Mouse (Mus musculus) C2C12 (cell line): Measurements from ENCODE around the gene Nog.

ENCODE experiments used
- CTCF ChIP-seq: IDR thresholded peaks from one replicate; pipeline ENCODE4 v1.5.1; 2011; ENCODE audit not compliant: control insufficient read depth, insufficient read depth, insufficient read length
- MAX ChIP-seq: IDR thresholded peaks from one replicate; pipeline ENCODE4 v1.6.1; 2011; ENCODE audit warnings: mild to moderate bottlenecking, control low read depth

DNA sequence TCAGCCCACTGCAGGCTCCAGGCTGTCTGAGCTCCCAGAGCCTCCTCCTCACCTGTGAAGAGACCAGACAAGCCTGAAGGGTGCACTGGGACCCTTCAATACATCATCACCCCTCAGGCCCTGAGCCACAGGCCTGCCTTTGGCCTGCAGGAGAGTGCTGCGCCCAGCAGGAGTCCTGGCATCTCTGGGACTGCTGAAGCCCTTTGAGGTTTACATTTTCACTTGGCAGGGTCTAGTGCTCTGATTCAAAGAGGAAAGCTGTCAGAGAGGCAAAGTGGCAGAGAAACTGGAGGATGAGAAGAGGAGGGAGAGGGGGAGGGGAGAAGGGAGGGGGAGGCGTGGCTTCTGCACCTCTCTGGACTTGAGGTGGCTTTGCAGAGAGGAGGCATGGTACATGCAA, 44.2 kb downstream of the Nog start:
- TF ChIP-seq CTCF (no peak), MAX (no peak)
